Mouse (Mus musculus): ENCODE data around the gene Lin28b.

The Lin28b gene

GRCm38 (mm10) chr10:45485761-45486602 is at the start of gene Lin28b:
Lin28b (minus strand) TSS chr10:45486395.
- no peak for TF ChIP-seq GATA4 (IDR thresholded peaks at IDR 0.05; ENCODE audit: insufficient replicate concordance, low read length)

DNA sequence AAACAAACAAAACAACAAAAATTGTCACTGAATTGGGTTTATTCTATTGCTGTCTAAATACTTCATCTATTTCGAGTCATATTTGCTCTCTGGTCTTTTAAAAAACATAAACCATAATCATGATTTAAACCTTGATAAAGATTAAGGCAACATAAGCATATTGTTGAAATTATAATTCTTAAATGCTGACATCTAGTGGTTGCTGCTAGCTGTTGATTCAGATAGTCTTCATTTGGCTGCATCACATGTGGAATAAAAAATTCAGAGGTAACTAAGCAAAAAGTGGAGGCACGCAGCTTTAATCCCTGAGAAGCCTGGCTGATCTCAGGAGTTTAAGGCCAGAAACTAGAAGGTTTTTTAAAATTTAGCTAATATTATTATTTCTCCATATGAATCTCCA is 25.6 kb upstream of the Lin28b start:
- TF ChIP-seq GATA4 (IDR thresholded peaks at IDR 0.05; ENCODE audit: insufficient replicate concordance, low read length) = no peak

DNA sequence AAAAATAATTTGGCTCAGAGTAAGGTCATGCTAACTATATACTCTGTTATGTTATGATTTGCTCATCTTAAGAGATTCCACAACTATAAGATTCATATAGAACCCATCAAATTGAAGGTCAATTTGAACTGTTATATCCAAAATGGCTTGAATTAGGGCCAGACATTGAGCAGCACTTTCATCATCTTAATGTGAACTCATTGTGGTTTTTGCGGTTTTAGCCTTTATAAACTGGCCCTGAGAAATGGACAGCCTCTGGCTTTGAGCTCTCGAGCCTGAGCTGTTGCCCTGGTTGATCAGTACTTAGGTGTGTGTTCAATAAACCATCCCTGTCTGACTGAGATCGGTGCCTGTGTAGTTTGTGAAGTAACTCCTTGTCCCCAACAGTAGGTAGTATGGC is 24.5 kb upstream of the Lin28b start:
- TF ChIP-seq GATA4 (IDR thresholded peaks at IDR 0.05; ENCODE audit: insufficient replicate concordance, low read length) = no peak

GRCm38 (mm10) chr10:45500259-45500658 is 14.1 kb upstream of the Lin28b start:
- no peak for TF ChIP-seq GATA4 (IDR thresholded peaks at IDR 0.05; ENCODE audit: insufficient replicate concordance, low read length)

- TF ChIP-seq GATA4 (IDR thresholded peaks at IDR 0.05; ENCODE audit: insufficient replicate concordance, low read length) = no peak
These were observed 380 bp upstream of the Lin28b start for GRCm38 (mm10) chr10:45486603-45486946.

GRCm38 (mm10) chr10:45485226-45485760 is 902 bp downstream of the Lin28b start:
- no peak for TF ChIP-seq GATA4 (IDR thresholded peaks at IDR 0.05; ENCODE audit: insufficient replicate concordance, low read length)

DNA sequence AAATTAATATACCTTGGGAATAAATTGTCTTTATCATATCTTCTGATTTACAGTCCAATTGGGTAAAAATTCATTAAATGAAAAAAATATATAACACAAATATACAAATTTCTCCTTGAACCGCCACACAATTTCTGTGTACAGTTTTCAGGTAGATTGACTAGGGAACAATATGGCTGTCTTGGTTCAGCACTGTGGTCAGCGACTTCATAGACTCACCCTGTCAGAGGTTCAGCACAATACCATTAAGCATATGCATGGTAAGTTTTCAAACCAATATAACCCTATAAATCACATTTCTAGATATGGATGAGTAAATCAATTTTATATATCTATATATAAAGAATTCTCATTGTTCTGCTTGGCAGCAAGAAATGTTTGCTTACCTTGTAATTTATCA is 3.0 kb downstream of the Lin28b start:
- TF ChIP-seq GATA4 (IDR thresholded peaks at IDR 0.05; ENCODE audit: insufficient replicate concordance, low read length) = no peak

DNA sequence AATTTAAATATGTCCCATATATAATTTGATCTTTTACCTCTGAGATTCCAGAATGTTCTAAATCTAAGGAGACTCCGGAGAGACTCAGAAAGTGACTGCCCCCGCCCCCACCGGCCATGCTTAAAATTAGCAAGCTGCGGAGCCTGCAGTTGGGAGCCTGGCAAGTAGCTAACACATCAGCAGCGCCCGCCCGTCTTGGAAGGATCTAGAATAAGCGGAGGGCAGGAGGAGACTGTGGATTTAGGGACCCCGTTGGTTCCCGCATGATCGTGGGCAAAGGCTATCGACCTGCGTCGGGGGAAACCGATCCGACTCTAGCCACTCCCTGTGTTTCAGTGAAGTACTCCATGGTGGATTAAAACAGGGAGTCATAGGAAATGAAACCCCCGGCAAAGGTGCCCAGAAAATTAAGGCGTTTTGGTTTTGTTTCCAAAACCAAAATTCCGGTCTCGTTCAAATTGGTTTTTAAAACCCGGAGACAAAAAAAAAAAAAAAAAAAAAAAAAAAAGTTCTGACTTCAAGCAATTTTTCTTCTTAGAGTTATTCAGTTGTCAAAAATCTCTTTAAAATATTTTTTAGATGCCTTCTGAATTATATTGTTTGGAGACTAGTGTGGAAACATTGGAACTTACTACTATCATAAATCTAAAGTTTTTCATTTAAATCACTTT is 12.4 kb downstream of the Lin28b start:
- no peak for TF ChIP-seq GATA4 (IDR thresholded peaks at IDR 0.05; ENCODE audit: insufficient replicate concordance, low read length)

GRCm38 (mm10) chr10:45473143-45473484 is 13.1 kb downstream of the Lin28b start:
- no peak for TF ChIP-seq GATA4 (IDR thresholded peaks at IDR 0.05; ENCODE audit: insufficient replicate concordance, low read length)

GRCm38 (mm10) chr10:45472431-45473142 is 13.6 kb downstream of the Lin28b start:
- TF ChIP-seq GATA4 (IDR thresholded peaks at IDR 0.05; ENCODE audit: insufficient replicate concordance, low read length) = no peak

GRCm38 (mm10) chr10:45471321-45471720 is 14.9 kb downstream of the Lin28b start:
- no peak for TF ChIP-seq GATA4 (IDR thresholded peaks at IDR 0.05; ENCODE audit: insufficient replicate concordance, low read length)

DNA sequence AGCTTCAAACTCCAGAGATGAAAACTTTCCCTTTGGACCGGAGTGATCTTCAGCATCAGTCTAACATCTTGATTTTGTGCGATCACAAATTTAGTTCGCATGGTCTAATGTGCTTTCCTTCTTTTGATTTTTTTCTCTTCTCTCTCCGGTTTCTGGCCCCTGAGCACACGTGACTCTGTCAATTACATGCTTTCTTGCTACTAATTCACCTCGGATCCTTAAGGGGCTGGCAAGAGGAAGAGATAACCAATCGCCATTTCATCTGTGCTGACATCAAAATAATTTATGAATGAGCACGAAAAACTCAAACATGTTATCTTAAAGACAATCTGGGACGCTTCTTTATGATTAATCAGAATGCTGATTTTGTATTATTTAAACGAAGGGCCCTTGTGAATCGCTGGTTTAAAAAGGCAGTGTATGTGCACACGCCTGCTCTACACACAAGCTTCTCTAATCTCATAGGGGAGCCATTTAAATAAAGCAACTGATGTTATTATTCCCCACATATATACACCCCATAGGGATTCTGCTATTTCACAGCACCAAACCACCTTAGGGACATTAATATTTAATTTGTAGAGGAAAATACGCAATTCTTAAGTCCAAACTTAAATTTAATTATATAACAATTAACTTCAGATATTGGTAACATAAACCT is 16.0 kb downstream of the Lin28b start:
- TF ChIP-seq GATA4 (IDR thresholded peaks at IDR 0.05; ENCODE audit: insufficient replicate concordance, low read length) = no peak

DNA sequence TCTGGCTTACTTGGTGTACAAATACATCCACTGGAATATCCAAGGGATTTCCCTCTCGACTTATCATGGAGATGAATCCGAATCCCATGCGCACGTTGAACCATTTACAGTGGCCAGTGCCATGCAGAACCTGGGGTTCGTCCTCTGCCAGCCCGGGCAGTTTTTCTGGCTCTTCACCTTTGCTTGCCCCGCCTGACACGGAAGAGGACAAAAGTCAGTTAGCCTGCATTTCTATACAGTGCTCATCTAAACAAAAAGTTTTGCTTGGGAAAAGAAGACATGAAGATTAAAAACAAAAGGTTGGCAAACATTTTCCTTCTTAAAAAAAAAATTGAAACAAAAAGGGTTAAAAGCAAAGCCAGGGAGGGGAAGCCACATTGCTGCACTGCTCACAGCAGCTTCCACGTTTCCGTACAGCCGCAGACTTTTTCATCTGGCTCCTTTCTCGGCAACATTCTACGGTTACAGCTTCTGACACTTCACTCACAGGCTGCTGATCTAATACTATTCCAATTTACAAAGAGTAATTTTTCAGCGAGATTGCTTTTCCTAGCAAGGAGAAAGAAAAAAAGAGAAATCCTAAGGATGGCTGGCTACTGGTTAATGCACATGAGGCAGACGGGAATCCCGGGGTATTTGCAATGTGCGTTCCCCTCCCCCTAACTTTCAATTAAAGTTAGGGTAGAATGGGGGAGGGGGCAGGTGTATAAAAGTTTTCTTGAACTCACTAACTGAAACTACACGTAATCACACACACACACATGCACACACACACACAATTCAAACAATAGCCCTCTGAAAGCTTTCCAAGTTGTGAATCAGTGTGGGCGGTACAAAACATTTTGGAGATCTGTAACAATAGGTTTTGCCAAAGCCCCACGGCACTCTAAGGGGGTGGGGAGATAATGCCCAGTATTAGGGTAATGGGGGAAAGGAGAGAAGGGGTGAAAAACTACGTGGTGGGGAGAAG is 16.9 kb downstream of the Lin28b start:
- no peak for TF ChIP-seq GATA4 (IDR thresholded peaks at IDR 0.05; ENCODE audit: insufficient replicate concordance, low read length)

Measured in liver, adult (tissue).